Comparison of ENCODE assay signal across 13 mouse cellular contexts in the genomic region with DNA sequence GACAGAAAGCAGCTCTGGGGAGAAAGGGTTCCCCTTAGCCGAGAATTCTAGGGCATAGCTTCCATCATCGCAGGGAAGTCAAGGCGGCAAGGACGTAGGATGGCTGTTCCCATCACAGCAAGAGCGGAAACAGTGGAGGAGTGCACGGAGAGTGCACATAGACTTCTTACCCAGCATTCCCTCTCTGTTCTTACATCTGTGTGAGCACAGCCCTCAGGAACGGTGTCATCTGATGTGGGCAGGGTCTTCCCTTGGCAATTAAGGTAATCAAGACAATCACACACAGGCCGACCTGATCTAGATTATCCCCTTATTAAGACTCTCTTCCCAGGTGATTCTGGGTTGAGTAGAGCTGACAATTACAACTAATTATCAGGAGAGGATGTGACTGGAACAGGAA.
"Had no signal": no experiment of that assay in that cellular context is flagged by ENCODE, and none has a peak within 500 bp of the region (broad histone marks: within the 10 kb centered on the region; RNA-seq: fewer than 3 reads in every experiment).

No protein-coding gene starts in this region.

- H3K4me3 ChIP-seq: left cerebral cortex, adult 2 months; limb, embryonic 10.5 days; liver, embryonic 12.5 days; midbrain, embryonic 12.5 days; myocyte; neural tube, embryonic 12.5 days had no signal

- ATAC-seq: liver, embryonic 12.5 days had no signal

- H3K9ac ChIP-seq: liver, embryonic 12.5 days; midbrain, embryonic 12.5 days; neural tube, embryonic 12.5 days had no signal

- DNase-seq: kidney, adult 11 months; kidney, adult 9 months; kidney, postnatal 25 days; right cerebral cortex, postnatal 4 days; spleen, adult 18-20 months; thymus, adult 18-20 months; thymus, postnatal 14 days had no signal

- H3K36me3 ChIP-seq: limb, embryonic 10.5 days; liver, embryonic 12.5 days; midbrain, embryonic 12.5 days; neural tube, embryonic 12.5 days had no signal

- H3K9me3 ChIP-seq: limb, embryonic 10.5 days; liver, embryonic 12.5 days; midbrain, embryonic 12.5 days; neural tube, embryonic 12.5 days had no signal

- H3K4me1 ChIP-seq: liver, embryonic 12.5 days; midbrain, embryonic 12.5 days had no signal

- H3K4me2 ChIP-seq: liver, embryonic 12.5 days; midbrain, embryonic 12.5 days; neural tube, embryonic 12.5 days had no signal

- H3K27ac ChIP-seq: left cerebral cortex, adult 2 months; liver, embryonic 12.5 days; midbrain, embryonic 12.5 days; neural tube, embryonic 12.5 days had no signal

- H3K27me3 ChIP-seq: liver, embryonic 12.5 days; midbrain, embryonic 12.5 days; neural tube, embryonic 12.5 days had no signal
